Mouse (Mus musculus) left cerebral cortex, adult 8-10 months (tissue): ENCODE measurements at regions not wholly inside any gene's neighbourhood (a gene's known extent, or its start where the extent isn't known, plus 50 kb on each side); places are given as distances from the start of the nearest gene placed in this dataset.

ENCODE experiments used
- DNase-seq, 2 experiments: peaks; one replicate each; pipeline ENCODE4 v3.0.0; 2022; ENCODE audit warnings: low spot score in 2 of 2

GRCm38 (mm10) chr12:106389214-106389613 is 379.2 kb downstream of the Vrk1 start:
- no peak for DNase-seq

- no peak for DNase-seq
These were observed 382.3 kb downstream of the Vrk1 start for GRCm38 (mm10) chr12:106392316-106392715.

GRCm38 (mm10) chr12:106399085-106399484 is 389.1 kb downstream of the Vrk1 start:
- DNase-seq = no peak

- DNase-seq = no peak
These were observed 401.0 kb downstream of the Vrk1 start for GRCm38 (mm10) chr12:106411075-106411474.

GRCm38 (mm10) chr12:106426631-106427030 is 416.6 kb downstream of the Vrk1 start:
- no peak for DNase-seq

GRCm38 (mm10) chr12:106429991-106430390 is 420.0 kb downstream of the Vrk1 start:
- DNase-seq = no peak

- no peak for DNase-seq
These were observed 435.1 kb downstream of the Vrk1 start for GRCm38 (mm10) chr12:106445151-106445550.

GRCm38 (mm10) chr12:106445976-106446375 is 435.9 kb downstream of the Vrk1 start:
- no peak for DNase-seq

- no peak for DNase-seq
These were observed 437.0 kb downstream of the Vrk1 start for GRCm38 (mm10) chr12:106446876-106447532.

- DNase-seq = no peak
These were observed 438.5 kb downstream of the Vrk1 start for GRCm38 (mm10) chr12:106448551-106448950.

- DNase-seq = no peak
These were observed 443.5 kb downstream of the Vrk1 start for GRCm38 (mm10) chr12:106453491-106453890.

- DNase-seq = no peak
These were observed 448.2 kb downstream of the Vrk1 start for GRCm38 (mm10) chr12:106458215-106458614.

- no peak for DNase-seq
These were observed 450.6 kb downstream of the Vrk1 start for GRCm38 (mm10) chr12:106460650-106461049.

- no peak for DNase-seq
These were observed 452.3 kb downstream of the Vrk1 start for GRCm38 (mm10) chr12:106462281-106462680.

GRCm38 (mm10) chr12:106464701-106465100 is 454.7 kb downstream of the Vrk1 start:
- DNase-seq = no peak

GRCm38 (mm10) chr12:106468173-106468860 is 458.3 kb downstream of the Vrk1 start:
- DNase-seq = no peak

- DNase-seq = peak; percentile 42 to 46
These were observed 464.6 kb downstream of the Vrk1 start for GRCm38 (mm10) chr12:106474501-106475165.

GRCm38 (mm10) chr12:106475486-106476050 is 465.5 kb downstream of the Vrk1 start:
- DNase-seq = no peak

- DNase-seq = no peak
These were observed 467.1 kb downstream of the Vrk1 start for GRCm38 (mm10) chr12:106477040-106477665.

GRCm38 (mm10) chr12:106477731-106478130 is 467.7 kb downstream of the Vrk1 start:
- DNase-seq = no peak

GRCm38 (mm10) chr12:106478381-106478781 is 468.4 kb downstream of the Vrk1 start:
- DNase-seq = no peak
